Mouse (Mus musculus): ENCODE measurements around the gene Rapgef4.

The Rapgef4 gene

DNA sequence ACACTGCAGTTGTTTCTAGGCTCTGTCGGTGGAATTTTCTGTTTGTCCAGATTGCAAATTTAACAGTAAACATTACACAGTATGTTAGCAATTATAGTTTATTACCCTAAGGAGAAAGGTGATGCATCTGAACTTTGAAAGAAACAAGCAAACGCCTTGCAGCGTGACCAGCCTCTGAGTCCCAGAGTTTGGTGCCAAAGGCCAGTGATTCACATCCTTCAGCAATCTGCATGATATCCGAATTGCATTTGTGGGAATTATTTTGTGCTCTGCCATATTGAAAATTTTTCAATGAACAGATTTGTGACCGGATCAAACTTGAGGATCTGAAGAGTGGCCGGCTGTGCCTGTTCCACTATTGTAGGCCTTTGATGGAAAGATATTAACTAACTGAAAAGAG, 856 bp downstream of the Rapgef4 start:
- in situ Hi-C loops (cut with MseI, MboI), result no loop called here

- in situ Hi-C loops (cut with MseI, MboI), result no loop called here
Observed at GRCm38 (mm10) chr2:71982868-71983597, 2.0 kb downstream of the Rapgef4 start.

GRCm38 (mm10) chr2:71985730-71986129, 4.7 kb downstream of the Rapgef4 start:
- in situ Hi-C loops (cut with MseI, MboI), result no loop called here

DNA sequence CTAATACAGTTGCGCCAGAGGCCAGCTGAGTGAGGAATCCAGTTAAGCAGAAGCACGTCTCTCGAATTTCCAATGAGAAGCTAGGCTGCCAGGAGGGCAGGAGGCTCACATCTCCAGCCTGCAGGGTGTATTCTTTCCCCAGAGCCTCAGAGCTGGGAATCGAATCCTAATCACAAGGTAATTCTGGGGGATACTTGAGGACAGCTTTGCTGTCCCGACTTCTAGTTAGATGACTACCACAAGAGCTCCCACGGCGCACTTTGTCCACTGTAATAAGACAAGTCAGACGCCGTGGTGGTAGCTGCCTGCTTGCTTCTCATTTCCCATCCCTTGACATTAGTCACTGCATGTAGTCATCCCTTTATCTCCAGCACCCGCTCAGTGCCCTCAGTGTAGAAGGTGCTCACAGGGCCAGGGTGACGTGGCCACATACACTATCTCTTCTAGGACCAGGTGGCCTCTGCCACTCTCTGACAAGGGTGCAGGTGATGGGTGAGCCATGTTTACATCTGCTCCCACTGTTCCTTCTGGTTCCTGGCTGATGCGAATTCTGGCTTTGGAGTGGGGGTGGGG, 5.3 kb downstream of the Rapgef4 start:
- in situ Hi-C loops (cut with MseI, MboI), result no loop called here

- in situ Hi-C loops (cut with MseI, MboI), result no loop called here
Observed at GRCm38 (mm10) chr2:71988572-71988971, 7.5 kb downstream of the Rapgef4 start.

GRCm38 (mm10) chr2:71992129-71992528, 11.1 kb downstream of the Rapgef4 start:
- in situ Hi-C loops (cut with MseI, MboI), result no loop called here

- in situ Hi-C loops (cut with MseI, MboI), result no loop called here
Observed at GRCm38 (mm10) chr2:71993729-71994423, 12.8 kb downstream of the Rapgef4 start.

- in situ Hi-C loops (cut with MseI, MboI), result no loop called here
Observed at GRCm38 (mm10) chr2:71998531-71998930, 17.5 kb downstream of the Rapgef4 start.

DNA sequence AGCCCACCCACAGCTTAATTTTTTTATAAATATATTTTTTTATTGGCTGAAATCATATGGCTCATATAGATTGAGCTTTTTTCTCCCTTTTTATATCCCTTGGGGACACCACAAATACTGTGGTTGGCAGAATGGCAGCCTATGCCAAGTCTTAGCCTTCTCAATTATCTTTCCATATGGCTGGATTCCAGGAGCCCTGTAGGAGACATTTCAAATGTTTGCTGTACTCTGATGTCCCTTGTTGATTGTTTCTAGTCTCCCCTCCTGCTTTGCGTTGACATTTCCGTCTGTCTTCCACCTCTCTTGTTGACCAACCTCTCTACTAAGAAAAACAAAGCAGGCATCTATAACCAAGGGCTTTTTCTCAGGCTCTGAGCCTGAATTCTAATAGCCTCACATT, 19.1 kb downstream of the Rapgef4 start:
- in situ Hi-C loops (cut with MseI, MboI), result no loop called here

- in situ Hi-C loops (cut with MseI, MboI), result no loop called here
Observed at GRCm38 (mm10) chr2:72002843-72003370, 21.9 kb downstream of the Rapgef4 start.

- in situ Hi-C loops (cut with MseI, MboI), result no loop called here
Observed at GRCm38 (mm10) chr2:72003756-72004525, 22.9 kb downstream of the Rapgef4 start.

GRCm38 (mm10) chr2:72005051-72005450, 24.0 kb downstream of the Rapgef4 start:
- in situ Hi-C loops (cut with MseI, MboI), result no loop called here

- in situ Hi-C loops (cut with MseI, MboI), result no loop called here
Observed at GRCm38 (mm10) chr2:72009446-72010218, 28.6 kb downstream of the Rapgef4 start.

DNA sequence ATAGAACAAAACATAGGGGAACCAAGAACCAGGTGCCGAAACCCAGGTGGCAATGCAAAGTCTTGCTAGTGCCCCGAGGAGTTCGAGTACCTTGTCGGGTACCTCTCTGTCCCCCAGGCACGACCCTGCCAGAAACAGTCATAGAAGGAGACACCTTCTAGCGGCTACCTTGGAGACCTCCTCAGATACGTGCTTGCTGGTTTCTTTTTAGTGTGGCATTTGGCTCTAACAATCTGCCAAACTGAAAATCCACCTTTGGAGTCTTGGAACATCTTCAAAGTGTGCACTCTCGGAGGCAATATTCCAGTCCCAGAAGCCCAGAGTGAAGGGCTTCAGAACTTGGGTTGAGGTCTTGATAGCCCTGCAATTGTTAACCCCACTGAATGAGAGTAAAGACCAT, 34.3 kb downstream of the Rapgef4 start:
- in situ Hi-C loops (cut with MseI, MboI), result no loop called here

DNA sequence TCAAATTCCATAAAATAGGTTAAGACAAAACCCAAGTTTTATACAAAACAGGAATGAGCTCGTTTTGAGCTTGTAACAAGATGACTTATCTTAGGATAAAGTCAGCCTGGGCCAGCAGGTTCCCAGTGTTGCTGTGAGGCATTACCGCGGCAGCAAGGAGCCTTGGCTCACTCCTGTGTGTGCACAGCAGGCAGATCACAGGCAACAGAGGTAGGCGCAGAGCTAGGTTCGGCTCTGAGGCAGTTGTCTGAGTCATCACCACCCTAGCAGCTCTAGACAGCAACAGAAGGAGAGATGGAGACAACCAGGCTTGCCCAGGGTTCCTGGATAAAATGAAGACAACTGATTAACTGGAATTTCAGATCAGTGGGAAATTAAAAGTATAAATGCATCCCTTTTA, 35.0 kb downstream of the Rapgef4 start:
- in situ Hi-C loops (cut with MseI, MboI), result no loop called here

DNA sequence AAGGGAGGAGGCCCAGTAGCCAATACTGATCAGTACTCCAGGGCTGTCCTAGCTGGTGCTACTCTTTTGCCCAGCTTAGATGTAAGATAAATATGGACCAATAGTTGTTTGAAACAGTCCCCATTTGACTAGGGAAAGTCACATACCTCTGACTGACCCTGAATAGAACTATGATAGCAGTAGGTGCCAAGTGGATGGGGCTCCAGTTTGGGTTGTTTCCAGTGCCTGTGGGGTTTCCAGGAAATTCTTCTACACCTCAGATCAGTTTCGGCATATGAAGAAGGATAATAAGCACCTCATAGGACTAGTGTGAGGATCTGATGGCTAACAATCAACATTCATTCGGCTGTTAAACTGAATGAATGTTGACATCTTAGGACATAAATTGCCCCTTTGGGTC, 36.1 kb downstream of the Rapgef4 start:
- in situ Hi-C loops (cut with MseI, MboI), result no loop called here

- in situ Hi-C loops (cut with MseI, MboI), result no loop called here
Observed at GRCm38 (mm10) chr2:72018736-72019135, 37.7 kb downstream of the Rapgef4 start.

- in situ Hi-C loops (cut with MseI, MboI), result no loop called here
Observed at GRCm38 (mm10) chr2:72020755-72021154, 39.7 kb downstream of the Rapgef4 start.

DNA sequence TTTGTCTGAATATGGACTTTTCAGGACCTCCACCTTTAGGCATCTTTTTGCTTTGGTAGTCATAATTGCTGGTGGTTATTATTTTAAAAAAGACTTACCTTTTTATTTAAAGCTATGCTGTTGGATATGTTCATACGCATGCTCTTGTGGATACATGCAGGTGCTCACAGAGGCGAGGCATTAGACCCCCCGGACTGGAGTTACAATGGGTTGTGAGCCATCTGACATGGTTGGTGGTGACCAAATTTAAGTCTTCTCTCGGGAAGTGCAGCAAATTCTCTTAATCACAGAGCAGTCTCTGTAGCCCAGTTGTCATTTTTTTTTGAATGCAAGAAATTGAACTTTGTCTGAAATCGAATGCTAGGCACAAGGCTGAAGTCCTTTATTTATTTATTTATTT, 40.4 kb downstream of the Rapgef4 start:
- in situ Hi-C loops (cut with MseI, MboI), result no loop called here

DNA sequence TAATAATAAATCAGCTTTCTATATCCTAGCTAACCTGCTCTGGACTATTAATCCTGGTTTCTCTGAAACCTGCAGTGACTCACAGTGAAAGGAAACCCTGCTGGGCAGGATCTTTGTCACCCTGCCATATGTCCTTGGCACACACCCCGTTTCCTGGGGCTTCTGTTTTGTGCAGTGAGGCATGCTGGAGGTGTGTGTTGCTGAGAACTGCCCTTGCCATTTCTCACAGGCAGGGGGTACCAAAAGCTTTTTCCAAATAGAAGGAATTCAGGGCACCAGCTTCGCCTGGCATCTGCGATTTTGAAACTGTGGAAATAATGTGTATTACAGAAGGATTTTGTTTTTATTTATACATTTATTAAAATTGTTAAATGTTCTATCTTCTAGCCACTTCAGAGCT, 40.8 kb downstream of the Rapgef4 start:
- in situ Hi-C loops (cut with MseI, MboI), result no loop called here

DNA sequence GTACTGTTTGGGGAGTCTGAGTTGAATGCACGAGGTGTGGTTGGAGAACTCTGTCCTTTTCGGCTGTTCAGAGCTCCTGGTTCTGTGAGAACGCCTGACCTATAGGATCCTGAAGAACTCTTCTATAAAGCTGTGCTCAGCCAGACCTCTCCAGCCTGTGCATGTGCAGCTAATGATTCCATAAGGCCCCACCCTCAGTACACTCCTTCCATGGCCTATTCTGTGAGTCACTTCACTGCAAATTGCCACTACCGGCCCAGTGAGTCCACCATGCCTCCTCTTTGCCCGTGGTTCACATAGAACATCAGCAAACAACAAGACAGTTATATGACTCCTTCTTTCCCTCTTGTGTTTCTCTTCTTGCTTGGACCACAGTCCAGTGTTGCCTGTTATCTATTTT, 42.8 kb downstream of the Rapgef4 start:
- in situ Hi-C loops (cut with MseI, MboI), result no loop called here

Data from mouse trophoblast stem cell (cell line).